Mouse (Mus musculus) midbrain, embryonic 15.5 days (tissue): ENCODE data around the gene Igsf21. TPM values are rescaled to one million over a fixed set of nuclear protein-coding genes. Genes with fewer than 3 reads are reported as not detected.

Experiments used
- ATAC-seq: fragments of 200-750 bp; cut with Nextera tagmentation; replicated peaks from 2 replicates; pipeline ENCODE4 v1.8.0; 2017; ENCODE audit warnings: moderate TSS enrichment
- H3K27ac ChIP-seq: fragments of 300-500 bp; sonication (generic); 2 replicates; pipeline ENCODE4 v1.5.1; 2015; ENCODE audit warnings: mild to moderate bottlenecking, inconsistent platforms
- H3K27me3 ChIP-seq: fragments of 300-500 bp; sonication (generic); replicated peaks from 2 replicates; pipeline ENCODE4 v1.6.1; 2015; ENCODE audit warnings: inconsistent platforms
- H3K36me3 ChIP-seq: fragments of 300-500 bp; sonication (generic); replicated peaks from 2 replicates; pipeline ENCODE4 v1.6.1; 2015; ENCODE audit warnings: inconsistent platforms
- H3K4me1 ChIP-seq: fragments of 300-500 bp; sonication (generic); 2 replicates; pipeline ENCODE4 v1.6.1; 2015; ENCODE audit warnings: inconsistent platforms
- H3K4me2 ChIP-seq: fragments of 300-500 bp; sonication (generic); 2 replicates; pipeline ENCODE4 v1.6.1; 2015; ENCODE audit warnings: inconsistent platforms, mild to moderate bottlenecking, moderate library complexity
- H3K4me3 ChIP-seq: fragments of 300-500 bp; sonication (generic); 2 replicates; pipeline ENCODE4 v1.5.1; 2015; ENCODE audit warnings: mild to moderate bottlenecking, inconsistent platforms
- H3K9ac ChIP-seq: fragments of 300-500 bp; sonication (generic); 2 replicates; pipeline ENCODE4 v1.6.1; 2015; ENCODE audit warnings: mild to moderate bottlenecking, inconsistent platforms
- H3K9me3 ChIP-seq: fragments of 300-500 bp; sonication (generic); 2 replicates; pipeline ENCODE4 v1.6.1; 2016; ENCODE audit warnings: inconsistent platforms
- WGBS: fragments of 180-500 bp; shearing (Covaris S2); methylation state at CpG from one replicate; pipeline ENCODE4 v1.1.7; 2015; ENCODE audit warnings: mixed read lengths; 5-methylcytosine and 5-hydroxymethylcytosine counted together
- polyA plus RNA-seq: library from polyadenylated mRNA; unstranded; fragments of >200 nt; fragmentation: Nextera tagmentation; extraction: Ambion mirVana; gene quantifications from 2 replicates; pipeline ENCODE4 v1.2.1, GENCODE M21; 2015

Igsf21 gene
- polyA plus RNA-seq, 1 experiment from 2014 or later = 96.3 TPM

GRCm38 (mm10) chr4:140248396-140248795 is 1.8 kb upstream of the Igsf21 start:
- Histone ChIP-seq H3K27me3 (peaks cover 30% of the 10 kb centered on the region), H3K36me3 (no peaks in the 10 kb centered on the region), H3K9ac (no peak overlapping the region), H3K4me3 (no peak overlapping the region), H3K9me3 (no peaks in the 10 kb centered on the region), H3K27ac (no peak overlapping the region), H3K4me2 (no peak overlapping the region), H3K4me1 (peaks cover 49% of the 10 kb centered on the region)
- ATAC-seq = no peak
- 3% methylated on average over 8 of the region's 8 CpGs for WGBS

GRCm38 (mm10) chr4:140247006-140248003 is 721 bp upstream of the Igsf21 start:
- Histone ChIP-seq H3K4me3 (peak overlapping the region; percentile 82), H3K4me1 (peaks cover 60% of the 10 kb centered on the region), H3K4me2 (peak overlapping the region; percentile 85), H3K27me3 (peaks cover 35% of the 10 kb centered on the region), H3K9me3 (no peaks in the 10 kb centered on the region), H3K36me3 (no peaks in the 10 kb centered on the region), H3K9ac (peak overlapping the region; percentile 91), H3K27ac (peak overlapping the region; percentile 91)
- WGBS = 8% methylated on average over 28 of the region's 28 CpGs
- ATAC-seq = 0 out of 2 replicates have a peak, but pooled peaks have one; percentile 1

- 2% methylated on average over 23 of the region's 23 CpGs for WGBS
- H3K4me1 ChIP-seq = peaks cover 68% of the 10 kb centered on the region
- peak overlapping the region; percentile 91 for H3K9ac ChIP-seq
- H3K9me3 ChIP-seq = no peaks in the 10 kb centered on the region
- ATAC-seq = peak; percentile 37
- H3K36me3 ChIP-seq = no peaks in the 10 kb centered on the region
- peak overlapping the region; percentile 91 for H3K27ac ChIP-seq
- H3K27me3 ChIP-seq = peaks cover 25% of the 10 kb centered on the region
- H3K4me2 ChIP-seq = peak overlapping the region; percentile 85
- H3K4me3 ChIP-seq = peak overlapping the region; percentile 82
Observed at GRCm38 (mm10) chr4:140245286-140246179, 1.1 kb downstream of the Igsf21 start.

GRCm38 (mm10) chr4:140244835-140245234 is 1.7 kb downstream of the Igsf21 start:
- Histone ChIP-seq H3K9ac (no peak overlapping the region), H3K36me3 (no peaks in the 10 kb centered on the region), H3K4me2 (peak overlapping the region; percentile 85), H3K9me3 (no peaks in the 10 kb centered on the region), H3K4me3 (peak overlapping the region; percentile 82), H3K4me1 (peaks cover 68% of the 10 kb centered on the region), H3K27ac (no peak overlapping the region), H3K27me3 (peaks cover 19% of the 10 kb centered on the region)
- no peak for ATAC-seq
- 0% methylated on average over 10 of the region's 10 CpGs for WGBS

- Histone ChIP-seq H3K9ac (peak overlapping the region; percentile 52), H3K27me3 (peaks cover 13% of the 10 kb centered on the region), H3K4me3 (peak overlapping the region; percentile 82), H3K36me3 (no peaks in the 10 kb centered on the region), H3K9me3 (no peaks in the 10 kb centered on the region), H3K27ac (peak overlapping the region; percentile 32; the same call in 1 of the 2 replicates), H3K4me1 (peaks cover 66% of the 10 kb centered on the region), H3K4me2 (peak overlapping the region; percentile 85)
- ATAC-seq = no peak
- 1% methylated on average over 39 of the region's 40 CpGs for WGBS
Observed at GRCm38 (mm10) chr4:140244161-140244813, 2.3 kb downstream of the Igsf21 start.

GRCm38 (mm10) chr4:140243231-140243630 is 3.4 kb downstream of the Igsf21 start:
- no peak for ATAC-seq
- Histone ChIP-seq H3K27me3 (peaks cover 11% of the 10 kb centered on the region; the same call in 1 of the 2 replicates), H3K4me2 (peak overlapping the region; percentile 85), H3K4me1 (peaks cover 56% of the 10 kb centered on the region), H3K4me3 (peak overlapping the region; percentile 82), H3K27ac (no peak overlapping the region), H3K9me3 (no peaks in the 10 kb centered on the region), H3K36me3 (no peaks in the 10 kb centered on the region), H3K9ac (no peak overlapping the region; the same call in 1 of the 2 replicates)
- WGBS = 17% methylated on average over 16 of the region's 16 CpGs

GRCm38 (mm10) chr4:140242291-140242690 is 4.3 kb downstream of the Igsf21 start:
- Histone ChIP-seq H3K4me2 (no peak overlapping the region), H3K9ac (no peak overlapping the region), H3K27me3 (peaks cover 11% of the 10 kb centered on the region; the same call in 1 of the 2 replicates), H3K36me3 (no peaks in the 10 kb centered on the region), H3K4me3 (no peak overlapping the region), H3K4me1 (peaks cover 52% of the 10 kb centered on the region), H3K9me3 (no peaks in the 10 kb centered on the region), H3K27ac (no peak overlapping the region)
- 53% methylated on average over 1 of the region's 1 CpGs for WGBS
- no peak for ATAC-seq

- Histone ChIP-seq H3K4me1 (peaks cover 26% of the 10 kb centered on the region), H3K9me3 (no peaks in the 10 kb centered on the region), H3K36me3 (no peaks in the 10 kb centered on the region), H3K4me2 (no peak overlapping the region), H3K27ac (peak overlapping the region; percentile 10; the same call in 1 of the 2 replicates), H3K27me3 (no peaks in the 10 kb centered on the region), H3K9ac (no peak overlapping the region), H3K4me3 (no peak overlapping the region)
- 20% methylated on average over 10 of the region's 10 CpGs for WGBS
- peak; percentile 59 for ATAC-seq
Observed at GRCm38 (mm10) chr4:140237305-140237741, 9.3 kb downstream of the Igsf21 start.

GRCm38 (mm10) chr4:140235361-140236153 is 11.0 kb downstream of the Igsf21 start:
- Histone ChIP-seq H3K4me1 (peaks cover 18% of the 10 kb centered on the region), H3K4me2 (no peak overlapping the region), H3K27ac (no peak overlapping the region), H3K9ac (no peak overlapping the region), H3K36me3 (no peaks in the 10 kb centered on the region), H3K4me3 (no peak overlapping the region), H3K9me3 (no peaks in the 10 kb centered on the region), H3K27me3 (no peaks in the 10 kb centered on the region)
- WGBS = 72% methylated on average over 9 of the region's 9 CpGs
- no peak for ATAC-seq

- H3K36me3 ChIP-seq = no peaks in the 10 kb centered on the region
- H3K4me1 ChIP-seq = peaks cover 18% of the 10 kb centered on the region
- no peaks in the 10 kb centered on the region for H3K9me3 ChIP-seq
- no peak overlapping the region for H3K4me3 ChIP-seq
- H3K27me3 ChIP-seq = no peaks in the 10 kb centered on the region
- H3K9ac ChIP-seq = no peak overlapping the region
- H3K4me2 ChIP-seq = no peak overlapping the region
- 75% methylated on average over 18 of the region's 18 CpGs for WGBS
- no peak for ATAC-seq
- no peak overlapping the region for H3K27ac ChIP-seq
Observed at GRCm38 (mm10) chr4:140234412-140235205, 12.0 kb downstream of the Igsf21 start.
